Mouse (Mus musculus) heart, adult 8-10 months (tissue): ENCODE results near the gene Tpsb2. TPM values are rescaled to one million over a fixed set of nuclear protein-coding genes. Genes with fewer than 3 reads are reported as not detected.

Source experiments
- DNase-seq: peaks from one replicate; pipeline ENCODE4 v3.0.0; 2022; ENCODE audit warnings: low spot score
- total RNA-seq, 4 experiments: library from RNA; stranded (reverse); gene quantifications; 2 replicates each; pipeline ENCODE4 v1.2.4; 2022

The Tpsb2 gene
- 1 to 10 TPM in 1 of 4 experiments, under 1 TPM in 3; 0.24 to 1.4 (median 0.72) TPM for total RNA-seq

DNA sequence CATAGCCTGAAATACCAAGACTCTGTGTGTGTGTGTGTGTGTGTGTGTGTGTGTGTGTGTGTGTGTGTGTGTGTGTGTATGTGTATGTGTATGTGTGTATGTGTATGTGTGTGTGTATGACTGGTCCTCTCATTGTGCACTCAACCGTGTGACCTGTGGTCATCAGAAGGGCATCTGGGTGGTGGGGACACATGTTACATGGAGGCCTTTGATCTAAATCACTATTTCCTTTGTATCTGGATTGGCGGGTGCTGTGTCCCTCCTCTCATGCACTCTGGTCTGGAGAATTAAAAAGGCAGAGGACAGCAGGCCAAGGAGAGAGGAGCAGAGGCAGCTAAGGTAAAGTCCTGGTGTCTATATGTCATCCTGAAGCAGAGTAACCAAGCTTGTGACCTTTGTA lies at the start of gene Tpsb2:
TSS of gene Tpsb2 (plus strand) at position 301 of the 400 bp plus-strand sequence.
- no peak for DNase-seq

GRCm38 (mm10) chr17:25318354-25318753 lies 47.8 kb upstream of the Tpsb2 start, which contains the start of gene Prss29:
TSS of gene Prss29 (plus strand) at chr17:25318654.
- no peak for DNase-seq

DNA sequence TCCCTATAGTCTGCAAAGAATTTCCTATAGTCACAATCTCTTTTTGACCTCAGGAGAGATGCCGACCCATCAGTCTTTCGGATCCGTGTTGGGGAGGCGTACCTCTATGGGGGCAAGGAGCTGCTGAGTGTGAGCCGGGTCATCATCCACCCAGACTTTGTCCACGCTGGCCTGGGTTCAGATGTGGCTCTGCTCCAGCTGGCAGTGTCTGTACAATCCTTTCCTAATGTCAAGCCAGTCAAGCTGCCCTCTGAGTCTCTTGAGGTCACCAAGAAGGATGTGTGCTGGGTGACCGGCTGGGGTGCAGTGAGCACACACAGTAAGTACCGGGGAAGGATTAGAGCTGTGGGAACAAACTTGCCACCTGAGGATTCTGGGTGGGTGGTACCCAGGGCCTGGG lies 45.3 kb upstream of the Tpsb2 start:
- no peak for DNase-seq

GRCm38 (mm10) chr17:25322930-25323329 lies 43.2 kb upstream of the Tpsb2 start:
- no peak for DNase-seq

DNA sequence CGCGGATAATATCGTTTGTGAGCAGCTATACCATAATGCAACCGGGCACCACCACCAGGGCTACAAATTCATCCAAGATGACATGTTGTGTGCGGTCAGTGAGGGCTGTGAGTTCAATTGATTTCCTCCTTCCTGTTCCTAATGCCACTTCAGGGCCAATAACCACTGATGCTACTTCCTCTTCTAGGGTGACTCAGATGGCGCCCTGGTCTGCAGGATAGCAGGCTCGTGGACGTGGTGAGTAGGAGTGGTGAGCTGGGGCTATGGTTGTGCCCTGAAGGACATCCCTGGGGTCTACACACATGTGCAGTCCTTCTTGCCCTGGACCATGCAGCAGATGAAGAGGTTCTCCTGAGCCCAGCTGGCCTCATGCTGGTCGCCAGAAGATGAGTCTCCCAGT lies 33.8 kb upstream of the Tpsb2 start:
- no peak for DNase-seq

GRCm38 (mm10) chr17:25333943-25334342 lies 32.2 kb upstream of the Tpsb2 start:
- peak; percentile 3 for DNase-seq

- no peak for DNase-seq
Measured at GRCm38 (mm10) chr17:25338218-25338617, 27.9 kb upstream of the Tpsb2 start.

GRCm38 (mm10) chr17:25340003-25340402 lies 26.1 kb upstream of the Tpsb2 start:
- no peak for DNase-seq

- DNase-seq: no peak
Measured at GRCm38 (mm10) chr17:25341490-25341889, 24.6 kb upstream of the Tpsb2 start.

DNA sequence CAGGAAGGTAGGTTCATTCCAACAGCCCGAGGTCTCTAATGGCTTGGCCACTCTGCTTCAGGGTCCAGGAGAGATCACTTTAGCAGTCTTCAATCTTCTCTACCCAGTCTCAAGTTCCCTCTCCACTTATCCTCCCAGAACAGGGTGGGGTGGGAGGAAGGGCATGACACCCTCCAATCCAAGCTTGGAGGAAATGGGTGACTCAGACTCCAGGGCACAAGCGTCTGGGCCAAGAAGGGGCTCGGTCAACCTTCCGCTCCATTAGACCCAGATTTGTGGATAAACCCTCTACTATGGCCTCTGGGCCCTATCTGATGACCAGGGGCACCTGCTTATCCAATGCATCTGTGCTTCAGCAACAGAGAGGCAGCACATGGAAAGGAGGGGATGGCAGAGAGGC lies 20.6 kb upstream of the Tpsb2 start, which contains the start of gene Tpsab1:
TSS of gene Tpsab1 (minus strand) at position 101 of the 400 bp plus-strand sequence.
- DNase-seq: no peak

DNA sequence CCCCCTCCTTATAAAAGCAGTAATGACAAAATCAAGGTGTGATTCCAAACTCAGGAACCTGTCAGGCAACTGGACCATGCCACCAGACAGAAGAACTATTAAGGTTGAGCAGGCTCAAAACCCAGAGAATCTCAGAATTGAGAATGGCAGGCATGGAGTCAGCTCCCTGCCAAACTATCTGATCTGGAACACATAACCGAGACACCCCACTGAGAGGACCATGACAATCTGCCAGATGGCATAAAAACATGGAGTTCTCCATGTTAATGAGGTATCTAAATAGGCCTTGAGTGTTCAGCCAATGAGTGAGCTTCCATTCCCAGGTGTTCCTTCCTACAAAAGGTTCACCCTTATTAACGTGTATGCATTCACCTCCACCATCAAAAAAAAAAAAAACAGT lies 4.8 kb upstream of the Tpsb2 start:
- DNase-seq: no peak

- no peak for DNase-seq
Measured at GRCm38 (mm10) chr17:25363726-25364125, 2.4 kb upstream of the Tpsb2 start.

GRCm38 (mm10) chr17:25368973-25369372 lies 2.9 kb downstream of the Tpsb2 start, which contains the start of gene Tpsg1:
TSS of gene Tpsg1 (plus strand) at chr17:25369273.
- DNase-seq: no peak

DNA sequence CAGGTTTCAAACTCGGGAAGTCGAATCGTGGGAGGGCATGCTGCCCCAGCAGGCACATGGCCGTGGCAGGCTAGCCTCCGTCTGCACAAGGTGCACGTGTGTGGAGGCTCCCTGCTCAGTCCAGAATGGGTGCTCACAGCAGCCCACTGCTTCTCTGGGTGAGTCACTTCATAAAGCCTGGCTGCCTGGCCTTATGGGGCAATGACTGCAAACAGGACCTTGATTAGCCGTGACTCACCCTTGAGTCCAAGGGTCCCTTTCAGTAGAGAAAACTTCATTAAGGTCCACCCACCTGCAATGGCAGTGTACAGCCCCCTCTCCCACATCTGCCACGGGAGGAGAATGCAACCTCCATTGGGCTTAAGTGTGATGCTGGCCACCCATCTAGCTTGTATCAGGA lies 6.4 kb downstream of the Tpsb2 start:
- DNase-seq: no peak

GRCm38 (mm10) chr17:25374011-25374410 lies 7.9 kb downstream of the Tpsb2 start:
- no peak for DNase-seq

GRCm38 (mm10) chr17:25394526-25394925 lies 28.4 kb downstream of the Tpsb2 start:
- DNase-seq: no peak

- peak; percentile 60 for DNase-seq
Measured at GRCm38 (mm10) chr17:25397804-25398519, 31.9 kb downstream of the Tpsb2 start.

DNA sequence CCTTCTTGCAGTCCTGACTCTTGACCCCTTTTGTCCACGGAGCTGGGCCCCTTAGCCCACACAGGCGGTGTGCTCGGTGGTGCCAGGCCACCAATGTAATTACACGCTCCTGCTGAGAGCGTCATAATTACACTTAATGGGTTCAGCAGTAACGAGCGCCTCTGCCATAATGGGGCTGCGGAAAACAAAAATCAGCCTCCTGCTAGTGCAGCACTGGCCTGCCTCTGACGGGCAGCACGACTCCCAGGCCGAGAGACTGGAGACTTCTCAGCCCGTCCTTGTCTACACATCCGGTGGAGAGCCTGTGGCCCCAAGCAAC lies 32.4 kb downstream of the Tpsb2 start:
- no peak for DNase-seq

GRCm38 (mm10) chr17:25400443-25400842 lies 34.3 kb downstream of the Tpsb2 start:
- no peak for DNase-seq

DNA sequence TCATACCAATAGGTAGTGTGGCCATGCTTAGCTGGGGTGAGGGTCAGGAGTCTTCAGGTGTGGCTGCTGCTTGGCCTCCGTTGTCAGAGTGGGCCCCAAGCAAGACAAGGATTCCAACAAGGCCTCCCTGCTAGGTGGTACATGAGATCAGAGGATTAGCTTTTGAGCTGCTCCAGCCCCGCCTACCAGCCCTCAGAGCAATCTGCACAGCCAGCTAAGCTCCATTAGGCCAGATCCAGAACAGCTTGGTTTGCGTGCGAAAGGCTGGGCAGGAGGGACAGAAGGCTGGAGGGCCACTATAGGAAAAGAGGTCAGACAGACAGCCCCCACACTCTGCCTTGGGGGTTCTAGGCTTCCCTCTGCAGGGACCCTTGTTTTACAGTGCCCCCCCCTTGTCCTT lies 35.4 kb downstream of the Tpsb2 start:
- no peak for DNase-seq

DNA sequence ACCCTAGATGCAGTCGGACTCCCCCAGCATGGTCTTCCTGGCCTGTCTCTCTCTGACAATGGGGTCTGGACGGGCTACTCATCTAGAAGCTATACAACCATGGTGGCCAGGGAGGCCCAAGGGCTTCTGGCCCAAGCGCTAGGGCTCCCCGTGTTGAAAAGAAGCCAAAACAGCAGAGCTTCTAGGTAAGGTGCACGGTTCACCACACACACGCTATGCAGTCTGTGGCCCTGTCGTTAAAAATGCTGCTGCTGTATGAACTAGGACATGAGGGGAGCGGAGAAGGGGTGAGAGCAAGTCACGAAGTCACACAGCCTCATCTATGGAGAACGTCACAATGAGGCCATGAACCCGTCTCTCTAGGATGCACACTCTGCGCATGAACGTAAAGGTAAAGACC lies 36.1 kb downstream of the Tpsb2 start:
- DNase-seq: no peak

- no peak for DNase-seq
Measured at GRCm38 (mm10) chr17:25404190-25404589, 38.1 kb downstream of the Tpsb2 start.

GRCm38 (mm10) chr17:25405224-25405895 lies 39.3 kb downstream of the Tpsb2 start:
- DNase-seq: no peak
